1 mouse cellular context compared by ENCODE assay signal in the genomic region with DNA sequence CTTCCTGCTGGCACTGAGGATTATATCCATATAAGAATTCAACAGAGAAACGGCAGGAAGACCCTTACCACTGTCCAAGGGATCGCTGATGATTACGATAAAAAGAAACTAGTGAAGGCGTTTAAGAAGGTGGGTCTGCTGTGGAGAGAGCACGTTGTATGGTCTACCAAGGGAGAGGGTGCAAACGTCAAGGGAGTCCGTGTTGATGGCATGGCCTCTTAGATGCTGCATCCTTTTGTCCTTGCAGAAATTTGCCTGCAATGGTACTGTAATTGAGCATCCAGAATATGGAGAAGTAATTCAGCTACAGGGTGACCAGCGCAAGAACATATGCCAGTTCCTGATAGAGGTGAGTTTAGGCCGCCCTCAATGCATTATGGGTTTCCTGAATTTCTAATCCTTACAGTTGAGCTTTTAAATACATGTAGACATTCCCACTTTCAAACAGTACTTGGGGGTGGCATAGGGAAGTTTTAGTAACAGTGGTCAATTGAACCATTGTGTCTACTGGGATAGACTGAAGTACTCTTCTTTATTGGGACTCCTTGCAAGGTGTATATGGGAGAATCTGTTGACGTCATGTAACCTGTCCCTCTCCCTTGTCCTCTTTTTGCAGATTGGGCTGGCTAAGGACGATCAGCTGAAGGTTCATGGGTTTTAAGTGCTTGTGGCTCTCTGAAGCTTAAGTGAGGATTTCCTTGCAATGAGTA.
A peak's percentile ranks its signal among the peaks of the same experiment; 100 is the strongest.
TF ChIP-seq lines count a peak whose summit lies in the region.

No protein-coding gene starts in this region.

TF ChIP-seq in MEL, 35 proteins besides CTCF, POLR2A, EP300 and RAD21:
- TF ChIP-seq ZMIZ1 (IDR thresholded peaks at IDR 0.05; ENCODE audit: low read depth, low read length) (peak; percentile 27; the same call in 1 of the 2 replicates), CHD1 (IDR thresholded peaks at IDR 0.05; ENCODE audit: low read depth, low read length) (peak; percentile 95; the same call in 1 of the 2 replicates), SIN3A (IDR thresholded peaks at IDR 0.05; ENCODE audit: low read length) (peak; percentile 4; the same call in 1 of the 2 replicates)
